Mouse (Mus musculus): ENCODE results near the gene Rtn4.

DNA sequence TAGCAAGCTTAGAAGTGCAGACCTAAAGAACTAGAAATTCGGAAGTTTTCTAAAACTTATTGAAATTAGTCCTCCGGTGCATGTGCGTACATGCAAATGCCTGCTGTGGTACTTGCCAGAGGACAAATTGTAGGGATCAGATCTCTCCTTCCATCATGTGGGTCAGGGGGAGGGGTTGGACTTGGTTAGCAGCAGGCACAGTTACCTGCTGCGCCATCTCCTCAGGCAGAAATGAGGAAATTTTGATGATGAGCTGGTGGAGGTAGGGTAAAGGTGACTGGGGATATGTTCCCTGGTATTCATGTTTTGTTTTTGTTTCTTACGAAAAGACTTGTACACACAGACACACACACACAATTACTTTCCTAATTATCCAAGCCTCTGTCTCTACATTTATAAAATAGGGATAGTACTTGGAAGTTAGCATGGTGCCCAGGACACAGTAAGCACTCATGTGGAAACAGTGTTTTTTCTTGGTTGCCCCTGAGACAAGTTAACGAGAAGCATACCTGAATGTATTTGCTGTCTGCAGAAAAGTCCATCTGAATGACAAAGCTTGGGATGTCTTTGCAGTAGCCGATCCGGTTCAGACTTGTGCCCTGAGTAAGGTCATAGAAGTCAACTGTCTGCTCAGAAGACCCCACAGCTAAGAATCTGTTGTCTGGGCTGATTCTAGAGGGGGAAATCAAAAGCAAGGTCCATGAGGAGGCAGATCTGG, 56.2 kb downstream of the Rtn4 start:
- no peak for TF ChIP-seq CTCF (IDR thresholded peaks at IDR 0.05; ENCODE audit: low read depth)
- no peak for TF ChIP-seq EP300 (IDR thresholded peaks at IDR 0.05; ENCODE audit: low read depth)
